Mouse (Mus musculus) liver, postnatal 0 days (tissue): Measurements from ENCODE around the gene Lbx2.

Experiments
- CTCF ChIP-seq: sonication (generic); IDR thresholded peaks from 2 replicates; pipeline ENCODE4 v1.5.1; 2016; ENCODE audit warnings: antibody characterized with exemption, low read depth
- EP300 ChIP-seq: IDR thresholded peaks from 2 replicates; pipeline ENCODE4 v1.6.1; 2016; ENCODE audit warnings: antibody characterized with exemption, low read depth, mild to moderate bottlenecking

- no peak for TF ChIP-seq EP300
- TF ChIP-seq CTCF = no peak
Measured at GRCm38 (mm10) chr6:83058725-83059124, 27.4 kb upstream of the Lbx2 start.
